Mouse (Mus musculus): ENCODE measurements around the gene Antxr2. TPM values are rescaled to one million over a fixed set of nuclear protein-coding genes. Genes with fewer than 3 reads are reported as not detected.

The Antxr2 gene
- total RNA-seq, 2 experiments from 2014 or later, result 1.6 to 1.7 TPM

DNA sequence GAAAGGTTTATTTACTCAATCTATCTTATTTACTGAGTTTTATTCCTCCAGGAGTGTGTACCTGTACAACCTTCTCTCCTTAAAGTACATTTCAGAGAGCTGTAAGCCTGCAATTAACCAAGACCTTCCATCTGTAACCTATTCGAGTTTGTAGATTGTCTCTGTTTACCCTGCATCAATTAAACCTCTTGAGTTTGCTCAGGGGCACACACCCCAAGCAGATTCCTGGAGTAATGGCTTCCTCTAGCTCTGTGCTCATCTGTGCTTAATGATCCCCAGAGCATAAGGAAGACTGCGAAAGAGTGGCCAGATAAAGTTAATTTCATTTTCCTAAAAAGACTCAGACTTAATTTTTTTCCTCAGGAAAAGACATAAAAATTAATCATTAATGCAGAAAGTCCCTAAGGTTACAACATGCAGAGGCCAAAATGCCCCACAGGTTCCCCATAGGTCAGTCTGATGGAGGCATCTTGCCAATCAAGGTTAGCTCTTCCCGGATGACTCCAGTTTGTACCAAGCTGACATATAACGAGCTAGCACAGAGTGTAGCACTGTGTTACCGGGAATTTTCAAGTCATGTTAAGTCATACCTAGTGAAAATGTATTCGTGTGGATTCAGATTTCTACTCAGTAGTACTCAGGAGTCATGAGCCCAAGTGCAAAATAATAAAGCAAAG lies 34.2 kb downstream of the Antxr2 start:
- DNase-seq (ENCODE audit: low spot score in 2 of 2), result no peak

DNA sequence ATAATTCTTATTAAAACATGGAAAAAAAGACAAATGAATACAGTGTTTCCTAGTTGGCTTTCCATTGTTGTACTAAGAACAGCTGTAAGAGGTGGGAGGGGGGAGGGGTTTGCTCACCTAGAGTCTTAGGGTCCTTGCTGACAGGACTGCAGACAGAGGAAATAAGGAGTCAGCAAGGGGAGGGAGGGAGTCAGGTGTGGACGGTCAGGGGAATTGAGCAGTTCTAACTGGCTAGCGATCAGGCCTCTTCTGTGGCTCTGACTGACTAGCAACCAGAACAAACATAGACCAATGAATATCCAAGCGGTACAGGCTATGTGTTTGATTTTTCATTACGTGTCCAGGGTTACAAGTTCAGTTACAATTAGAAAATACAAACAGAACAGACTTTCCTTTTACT lies 35.0 kb downstream of the Antxr2 start:
- DNase-seq (ENCODE audit: low spot score in 2 of 2), result no peak

DNA sequence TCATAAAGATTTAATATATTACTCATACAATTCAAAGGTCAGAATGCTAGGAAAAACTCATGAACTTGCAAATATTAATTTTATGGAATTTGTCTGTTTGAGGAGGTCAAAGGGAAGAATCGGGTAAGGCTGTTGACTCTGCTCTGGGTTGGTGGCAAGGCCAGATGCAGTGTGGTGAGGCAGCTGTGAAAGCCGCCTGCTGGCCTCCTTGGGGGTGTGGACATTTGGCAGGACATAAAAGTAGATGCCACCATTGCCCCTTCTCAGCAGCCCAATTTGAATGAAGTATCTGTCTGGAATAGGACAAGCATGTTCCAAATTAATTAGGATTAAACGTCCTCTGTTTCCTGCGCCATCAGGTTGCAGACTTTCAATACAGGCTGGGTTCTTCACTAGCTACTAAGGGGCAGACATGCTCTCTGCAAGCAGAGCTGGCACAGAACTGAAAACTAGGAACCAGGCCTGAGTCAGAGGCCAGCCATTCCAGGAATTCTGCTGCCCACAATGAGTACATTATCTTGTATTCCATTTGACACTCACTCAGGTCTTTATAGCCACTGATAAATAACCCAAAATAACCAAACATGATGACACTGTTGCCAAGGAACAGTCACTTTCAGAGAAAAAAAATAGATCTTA lies 44.1 kb downstream of the Antxr2 start:
- no peak for DNase-seq (ENCODE audit: low spot score in 2 of 2)

DNA sequence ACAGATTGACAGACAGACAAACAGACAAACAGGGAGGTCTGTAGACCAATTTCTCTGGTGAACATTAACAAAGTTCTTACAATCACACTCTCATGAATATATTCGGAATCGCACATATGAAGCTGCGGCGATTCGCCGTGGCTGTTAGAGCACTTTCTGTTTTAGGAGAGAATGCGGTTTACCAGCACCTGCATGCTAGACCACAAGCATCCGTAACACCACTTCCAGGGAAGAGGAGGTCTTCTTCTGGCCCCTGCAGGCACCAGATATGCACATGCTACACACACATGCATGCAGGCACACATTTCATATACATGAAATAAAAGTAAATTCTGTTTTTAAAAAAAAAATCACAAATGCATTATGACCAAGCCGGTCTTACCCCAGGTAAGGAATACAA lies 47.5 kb downstream of the Antxr2 start:
- DNase-seq (ENCODE audit: low spot score in 2 of 2), result no peak

DNA sequence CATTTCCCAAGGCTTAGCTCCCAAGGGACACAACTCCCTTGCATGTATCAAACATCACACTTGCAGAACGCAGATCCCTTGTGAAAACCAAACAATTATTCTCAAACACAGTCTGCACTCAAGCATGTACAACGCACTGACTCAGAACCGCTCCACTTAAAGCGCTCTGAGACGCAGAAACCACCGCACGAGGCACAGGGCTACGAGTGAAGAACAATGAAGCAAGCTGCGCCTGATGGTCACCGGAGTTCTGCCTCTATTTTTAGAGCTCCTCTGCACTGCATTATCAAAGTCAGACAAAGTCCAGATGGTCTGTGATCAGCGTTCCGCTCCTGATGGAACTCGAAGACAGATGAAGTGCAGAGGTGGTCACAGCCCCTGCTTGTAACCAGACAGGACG lies 50.4 kb downstream of the Antxr2 start:
- DNase-seq (ENCODE audit: low spot score in 2 of 2), result peak in 1 of 2 experiments; percentile 7

- no peak for DNase-seq (ENCODE audit: low spot score in 2 of 2)
Observed at GRCm38 (mm10) chr5:97973293-97973692, 57.5 kb downstream of the Antxr2 start.

- DNase-seq (ENCODE audit: low spot score in 2 of 2), result no peak
Observed at GRCm38 (mm10) chr5:97972029-97972428, 58.8 kb downstream of the Antxr2 start.

DNA sequence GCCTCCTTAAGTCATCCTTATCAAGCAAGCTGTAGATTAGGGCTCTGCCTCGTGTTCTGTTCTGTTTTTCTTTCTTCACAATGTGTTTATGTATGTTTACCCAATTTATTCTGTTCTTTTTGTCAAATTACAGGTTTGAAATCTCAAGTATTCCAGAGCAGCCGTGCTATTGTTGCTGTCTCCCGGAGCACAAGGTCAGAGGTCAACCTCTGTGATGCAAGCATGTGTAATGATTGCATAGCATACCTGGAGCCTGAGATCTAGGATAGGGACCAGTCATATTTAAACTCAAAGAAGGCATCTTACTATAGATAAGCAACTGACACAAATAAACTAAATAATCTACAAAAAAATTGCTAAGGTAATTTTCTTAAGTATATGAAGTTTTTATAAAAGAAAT lies 59.6 kb downstream of the Antxr2 start:
- DNase-seq (ENCODE audit: low spot score in 2 of 2), result no peak

DNA sequence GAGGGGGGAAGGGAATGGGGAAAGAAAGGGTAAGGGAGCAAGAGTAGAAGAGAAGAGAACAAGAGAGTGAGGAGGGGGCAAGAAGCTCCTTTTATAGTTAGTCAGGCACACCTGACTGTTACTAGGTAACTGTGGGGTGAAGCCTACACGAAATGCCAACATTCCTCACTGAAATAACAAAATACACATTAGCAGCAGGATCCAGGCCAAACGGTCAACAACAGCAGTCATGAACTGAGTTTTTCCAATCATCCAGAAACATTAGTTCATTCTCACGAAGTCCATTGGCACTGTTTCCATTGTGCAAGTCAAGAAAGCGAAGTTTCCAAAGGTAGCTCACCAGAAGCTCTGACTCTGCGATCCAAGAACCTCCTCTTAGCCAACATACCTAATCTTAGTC lies 63.8 kb downstream of the Antxr2 start:
- no peak for DNase-seq (ENCODE audit: low spot score in 2 of 2)

- DNase-seq (ENCODE audit: low spot score in 2 of 2), result no peak
Observed at GRCm38 (mm10) chr5:97966101-97966500, 64.7 kb downstream of the Antxr2 start.

GRCm38 (mm10) chr5:97964444-97964843 lies 66.4 kb downstream of the Antxr2 start:
- DNase-seq (ENCODE audit: low spot score in 2 of 2), result no peak

DNA sequence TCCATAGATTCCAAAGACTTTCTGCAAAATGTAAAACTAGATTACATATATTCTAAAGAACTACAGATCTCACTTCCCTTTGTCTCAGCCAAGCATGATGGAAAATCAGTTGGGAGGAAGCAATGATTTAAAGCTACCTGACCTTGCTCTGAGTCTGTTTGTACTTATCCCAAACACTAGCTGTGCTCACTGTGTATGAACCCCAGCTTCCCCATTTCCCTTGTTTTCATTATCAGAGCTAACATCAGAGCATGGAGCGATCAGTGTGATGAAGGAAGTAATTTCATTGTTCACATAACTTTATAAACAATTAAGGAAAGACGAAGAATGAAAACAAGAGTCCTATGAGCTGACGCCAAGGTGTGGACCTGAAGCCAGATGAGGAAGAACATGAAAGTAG lies 68.3 kb downstream of the Antxr2 start:
- no peak for DNase-seq (ENCODE audit: low spot score in 2 of 2)

DNA sequence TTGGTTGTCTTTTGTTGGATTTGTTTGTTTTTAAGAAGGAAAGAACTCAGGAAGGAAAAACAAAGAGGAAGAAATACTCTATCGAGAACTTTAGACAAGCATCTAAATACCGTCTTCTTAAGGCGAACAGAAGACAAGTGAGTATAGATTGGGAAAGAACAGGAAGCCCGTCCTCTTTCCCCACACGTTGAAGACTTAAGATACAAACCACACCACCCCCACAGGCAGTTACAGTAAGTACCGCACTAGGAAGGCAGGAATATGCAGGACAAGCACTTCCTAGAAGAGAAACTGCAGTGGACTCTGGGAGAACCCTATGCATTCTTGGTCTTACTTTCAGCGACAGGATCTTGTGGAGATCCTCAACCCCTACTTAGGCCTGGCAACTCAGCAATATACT lies 69.1 kb downstream of the Antxr2 start:
- no peak for DNase-seq (ENCODE audit: low spot score in 2 of 2)

DNA sequence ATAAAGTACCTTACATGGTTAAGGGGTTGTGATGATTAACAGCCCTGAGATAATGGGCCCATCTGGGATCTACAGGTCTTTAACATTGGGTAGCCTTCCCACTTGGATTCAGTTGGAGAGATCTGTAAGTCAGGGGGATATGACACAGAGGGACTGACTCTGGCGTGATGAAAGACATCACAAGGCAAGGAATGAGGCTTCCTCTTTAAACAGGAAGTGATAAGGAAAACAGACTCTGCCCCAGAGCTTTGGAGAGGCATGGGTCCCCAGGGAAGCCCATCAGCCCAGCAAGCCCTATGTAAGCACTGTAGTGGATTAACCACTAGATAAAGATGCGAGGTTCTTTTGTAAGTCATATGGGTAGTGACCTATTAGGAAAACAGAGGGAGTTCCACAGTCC lies 71.2 kb downstream of the Antxr2 start:
- DNase-seq (ENCODE audit: low spot score in 2 of 2), result no peak

DNA sequence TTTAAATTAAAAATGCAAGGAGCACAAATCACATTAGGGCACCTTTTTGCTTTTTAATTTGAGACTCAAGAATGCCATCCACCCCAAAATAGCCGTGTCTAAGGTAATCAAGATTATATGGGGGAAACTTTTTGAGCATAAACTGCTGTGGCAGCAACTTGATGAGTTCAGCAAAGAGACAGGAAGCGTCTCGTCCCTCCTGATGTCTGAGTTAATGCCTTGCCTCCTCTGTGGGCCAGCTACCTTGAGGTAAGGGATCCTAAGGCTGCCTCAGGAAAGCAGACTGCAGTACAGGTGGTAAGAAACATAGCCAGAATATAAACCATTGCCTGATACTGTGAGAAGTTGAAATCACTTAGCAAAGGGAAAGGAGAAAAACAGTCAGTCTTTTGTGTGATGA lies 71.8 kb downstream of the Antxr2 start:
- DNase-seq (ENCODE audit: low spot score in 2 of 2), result no peak

GRCm38 (mm10) chr5:97957501-97957900 lies 73.3 kb downstream of the Antxr2 start:
- no peak for DNase-seq (ENCODE audit: low spot score in 2 of 2)

DNA sequence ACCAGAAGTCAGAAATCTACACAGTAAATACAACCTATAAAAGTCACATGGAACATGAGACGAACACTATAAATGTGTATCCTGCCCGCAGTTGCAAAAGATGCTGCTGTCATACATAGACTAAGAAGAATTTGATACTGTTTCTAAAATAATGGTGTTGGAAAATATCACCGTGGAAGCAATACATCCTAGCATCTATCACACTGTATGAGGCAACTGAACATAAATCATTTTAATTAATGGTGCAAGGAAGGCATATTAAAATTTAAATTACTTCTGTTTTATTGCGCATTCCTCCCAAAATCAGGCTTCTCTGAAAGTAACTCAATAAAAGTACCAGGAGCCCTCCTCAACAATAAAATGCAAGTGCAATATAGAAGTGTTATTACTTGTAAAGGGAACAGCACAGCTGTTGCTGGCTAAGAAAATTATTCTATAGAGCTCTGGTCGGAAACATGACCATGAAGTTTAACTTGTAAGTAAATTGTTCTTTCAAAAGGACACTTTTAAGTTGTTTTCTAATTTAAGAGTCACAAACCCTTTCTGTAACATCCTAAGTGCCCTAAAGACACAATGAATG lies 76.6 kb downstream of the Antxr2 start:
- DNase-seq (ENCODE audit: low spot score in 2 of 2), result no peak

DNA sequence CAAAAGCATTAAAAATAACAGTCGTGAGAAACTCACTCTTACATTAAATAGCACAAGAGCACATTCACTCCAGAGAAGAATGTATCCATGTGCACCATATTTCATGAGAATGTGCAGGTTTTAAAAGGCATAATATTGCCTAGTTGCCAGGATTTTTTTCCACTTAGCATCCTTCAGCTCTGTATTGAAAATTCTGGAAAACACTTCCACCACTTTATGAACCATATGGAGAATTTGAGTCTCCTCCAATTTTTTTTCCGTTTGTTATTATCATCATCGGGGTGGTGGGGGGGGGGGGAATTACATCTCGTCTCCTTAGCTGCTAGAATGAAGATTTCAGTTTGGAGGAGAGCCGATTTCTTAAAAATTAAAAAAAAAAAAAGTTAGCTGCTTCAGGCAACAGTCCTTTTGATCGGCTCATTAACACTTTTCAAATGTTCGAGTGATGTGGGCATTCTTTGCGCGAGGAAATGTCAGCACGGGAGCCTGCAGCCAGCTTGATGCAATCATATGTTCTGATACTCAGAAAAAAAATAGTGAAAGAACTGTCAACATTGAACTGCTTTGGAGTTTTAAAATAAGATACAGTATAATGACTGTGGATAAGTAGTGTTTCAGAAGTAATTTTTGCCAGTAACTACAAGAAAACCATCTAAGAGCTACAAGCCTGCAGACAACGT lies 77.5 kb downstream of the Antxr2 start:
- DNase-seq (ENCODE audit: low spot score in 2 of 2), result peak; percentile 33 to 50

GRCm38 (mm10) chr5:97947261-97947660 lies 83.6 kb downstream of the Antxr2 start:
- no peak for DNase-seq (ENCODE audit: low spot score in 2 of 2)

DNA sequence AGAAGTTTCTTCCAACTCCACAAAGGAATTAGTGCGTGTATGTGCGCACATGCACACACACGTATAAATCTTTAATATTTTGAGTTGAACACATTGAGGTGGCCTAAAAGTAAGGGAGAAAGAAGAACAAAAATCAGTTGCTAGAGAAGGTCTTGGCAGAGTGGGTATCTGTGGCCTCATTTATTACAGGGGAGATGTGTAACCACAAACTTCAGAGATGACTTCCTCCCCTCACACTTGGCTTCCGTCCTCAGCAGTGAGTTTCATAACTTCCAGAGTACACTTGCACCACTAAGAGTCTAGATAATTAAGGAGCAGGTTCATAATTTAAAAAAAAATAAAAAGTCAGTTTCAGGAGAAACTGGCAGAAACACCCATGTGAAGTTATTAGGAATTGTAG lies 84.6 kb downstream of the Antxr2 start:
- no peak for DNase-seq (ENCODE audit: low spot score in 2 of 2)

DNA sequence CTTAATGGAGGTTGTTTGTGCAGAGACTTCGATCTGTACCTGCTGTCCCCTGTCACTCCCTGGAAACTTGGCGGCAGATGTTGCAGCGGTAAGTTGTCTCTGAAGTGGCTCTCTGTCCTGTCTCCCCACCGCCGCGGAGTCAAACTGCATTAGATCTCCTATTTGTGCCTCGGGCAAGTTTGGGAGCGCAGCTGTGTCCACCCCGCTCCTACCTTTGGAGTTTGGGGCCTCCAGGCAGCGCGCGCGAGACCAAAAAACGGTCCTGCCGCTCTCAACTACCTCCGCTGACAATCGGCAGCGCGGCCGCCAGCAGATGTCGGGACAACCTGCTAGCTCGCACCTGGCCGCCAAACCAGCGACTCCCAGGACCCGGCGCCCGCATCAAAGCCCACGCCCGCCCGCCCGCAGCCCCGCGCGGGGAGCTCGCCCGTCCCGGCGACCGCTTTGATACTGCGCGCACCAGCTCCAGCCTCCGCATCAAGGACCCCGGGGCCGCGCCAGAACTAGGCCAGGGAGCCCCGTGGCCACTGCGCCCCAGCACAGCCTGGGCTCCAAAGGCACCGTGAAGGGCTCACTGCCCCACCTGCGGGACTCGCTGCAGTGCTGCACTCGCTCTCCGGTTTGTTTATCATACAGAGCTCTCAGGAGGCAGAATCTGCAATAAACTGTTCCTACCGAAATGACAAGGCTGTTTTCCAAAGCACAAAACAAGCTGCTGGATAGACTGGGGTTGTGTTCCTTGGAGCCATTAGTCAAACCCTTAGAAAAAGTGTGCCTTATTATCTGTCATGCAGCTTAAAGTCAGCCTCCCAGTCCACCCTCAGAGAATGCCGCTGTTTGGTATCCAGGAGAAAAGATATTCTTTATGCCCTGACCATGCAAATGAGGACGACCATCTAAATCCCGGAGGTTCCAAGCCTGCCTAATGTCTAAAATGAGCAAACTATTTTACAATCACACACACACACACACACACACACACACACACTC lies 95.4 kb downstream of the Antxr2 start:
- peak; percentile 10 to 61 for DNase-seq (ENCODE audit: low spot score in 2 of 2)

All from layer of hippocampus, adult 18-20 months (tissue).